Mouse (Mus musculus) splenic B cell, adult 2 months (primary cell): ENCODE results near the gene Prrt4.
A peak's percentile ranks its signal among the peaks of the same experiment; 100 is the strongest.
"Not testable (repeated sequence)": the region's sequence is repeated elsewhere in the genome, so short reads cannot be mapped to it uniquely, and the experiment has no call there.

Source experiments
- DNase-seq: peaks from one replicate; pipeline ENCODE4 v3.0.0-alpha.2; 2011; ENCODE audit warnings: low read depth, low spot score
- H3K27me3 ChIP-seq: 2 replicates; pipeline ENCODE4 v1.6.1; 2012; ENCODE audit warnings: mild to moderate bottlenecking, low read length, moderate library complexity, mixed read lengths; ENCODE audit not compliant: control insufficient read depth, poor library complexity, insufficient read depth, severe bottlenecking
- H3K36me3 ChIP-seq: 2 replicates; pipeline ENCODE4 v1.6.1; 2012; ENCODE audit warnings: mild to moderate bottlenecking, low read length, moderate library complexity, mixed read lengths; ENCODE audit not compliant: control insufficient read depth, poor library complexity, insufficient read depth, severe bottlenecking

The Prrt4 gene

DNA sequence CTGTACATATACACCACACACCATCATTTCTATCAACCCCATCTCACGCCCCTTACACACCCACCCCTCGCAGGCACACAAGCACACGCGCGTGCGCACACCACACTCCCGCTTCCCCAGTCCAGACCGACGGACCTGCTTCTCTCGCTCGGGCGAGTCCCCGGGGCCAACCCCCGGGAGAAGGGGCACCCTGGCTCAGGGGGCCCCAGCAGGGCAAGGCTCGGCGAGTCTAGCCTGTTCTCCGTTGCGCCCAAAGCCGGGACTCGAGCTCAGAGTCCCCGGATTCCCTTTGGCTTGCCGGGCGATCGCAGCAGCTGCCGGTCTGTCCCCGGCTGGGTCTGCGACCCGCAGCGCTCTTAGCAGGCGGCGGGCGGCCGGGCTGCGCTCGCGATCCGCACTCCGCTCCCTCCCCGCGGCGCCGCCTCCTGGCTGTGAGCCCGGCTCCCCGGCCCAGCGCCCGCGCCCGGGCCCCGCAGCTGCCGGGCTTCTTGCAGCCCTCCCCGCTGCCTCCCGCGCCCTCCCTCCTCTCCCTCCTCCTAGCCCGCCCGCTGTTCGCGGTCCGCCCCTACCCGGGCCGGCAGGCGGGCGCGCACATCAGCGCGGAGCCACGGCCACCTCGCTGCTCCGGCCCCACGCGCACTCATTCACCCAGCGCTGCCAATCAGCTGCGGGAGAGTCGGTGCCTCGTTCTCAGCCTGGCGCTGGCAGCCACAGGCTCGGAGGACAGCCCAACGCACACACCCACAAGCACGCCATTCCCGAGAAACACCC is at the start of gene Prrt4:
Prrt4 (minus strand) TSS at position 697 of the 771 bp plus-strand sequence.
- Histone ChIP-seq H3K27me3 (no peaks in the 10 kb centered on the region), H3K36me3 (no peaks in the 10 kb centered on the region)
- DNase-seq: no peak

DNA sequence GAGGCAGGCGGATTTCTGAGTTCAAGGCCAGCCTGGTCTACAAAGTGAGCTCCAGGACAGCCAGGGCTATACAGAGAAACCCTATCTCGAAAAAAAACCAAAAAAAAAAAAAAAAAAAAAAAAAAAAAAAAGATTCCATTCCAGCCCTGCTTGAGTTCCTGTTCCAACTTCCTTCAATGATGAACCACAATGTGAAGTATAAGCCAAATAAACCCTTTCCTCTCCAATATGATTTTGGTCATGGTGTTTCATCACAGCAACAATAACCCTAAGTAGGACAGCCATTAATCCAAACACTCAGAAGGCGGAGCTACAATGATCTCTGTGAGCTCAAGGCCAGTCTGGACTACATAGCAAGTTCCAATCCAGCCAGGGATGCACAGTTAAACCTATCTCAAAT is 38.3 kb upstream of the Prrt4 start:
- not testable (repeated sequence) for DNase-seq, H3K36me3 ChIP-seq, H3K27me3 ChIP-seq

DNA sequence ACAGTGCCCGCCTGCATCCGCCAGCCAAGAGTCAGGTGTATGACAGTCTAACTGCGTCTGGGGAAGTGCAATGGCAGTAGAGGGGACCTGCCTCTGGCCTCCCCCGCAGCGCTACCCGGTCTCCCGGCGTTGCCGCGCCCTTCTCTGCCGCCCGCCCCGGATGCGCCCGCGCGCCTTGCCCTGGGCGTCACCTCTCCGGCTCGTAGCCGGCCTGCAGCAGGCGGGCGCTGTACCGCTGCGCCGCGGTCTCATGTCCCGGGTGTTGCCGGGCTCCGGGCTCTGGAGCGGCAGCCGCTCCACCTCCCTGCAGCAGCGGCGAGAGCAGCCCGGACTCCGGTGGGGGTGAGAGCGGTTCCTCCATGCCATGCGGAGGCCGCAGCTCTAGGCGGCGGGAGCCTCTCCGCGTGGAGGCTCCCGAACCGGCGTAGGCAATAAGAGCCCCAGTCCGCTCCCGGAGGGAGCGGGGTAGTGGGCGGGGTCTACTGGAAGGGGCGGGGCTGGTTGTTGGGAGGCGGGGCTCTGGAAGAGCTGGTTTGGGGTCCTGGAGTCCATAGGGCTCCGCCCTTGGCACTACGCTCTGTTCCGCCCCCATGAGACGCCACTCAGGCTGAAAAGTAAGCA is 36.6 kb upstream of the Prrt4 start, which contains the start of gene Impdh1:
Impdh1 (minus strand) TSS at position 484 of the 621 bp plus-strand sequence.
- peak; percentile 84 for DNase-seq
- no peaks in the 10 kb centered on the region for H3K36me3 ChIP-seq

DNA sequence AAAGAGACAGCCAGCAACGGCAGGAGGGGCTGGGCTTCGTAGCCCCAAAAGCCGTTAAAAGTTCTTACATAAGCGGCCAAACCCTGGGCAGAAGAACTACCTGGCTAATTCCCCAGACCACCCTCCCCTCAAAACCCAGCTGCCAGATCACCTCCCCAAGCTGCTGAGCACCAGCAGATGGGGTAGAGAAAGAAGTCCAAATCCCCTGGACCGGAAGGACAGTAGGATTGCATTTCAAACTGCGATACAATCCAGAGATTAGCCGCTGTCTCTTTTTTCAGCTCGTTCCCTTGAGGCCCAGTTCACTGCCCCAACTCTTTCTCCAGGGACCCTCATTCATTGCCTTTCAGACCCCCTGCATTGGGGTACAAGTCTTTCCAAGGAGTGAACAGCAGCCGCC is 35.8 kb upstream of the Prrt4 start:
- DNase-seq: no peak
- H3K36me3 ChIP-seq: no peaks in the 10 kb centered on the region

More for the DNA sequence above, 36.6 kb upstream of the Prrt4 start, which contains the start of gene Impdh1:
- no peaks in the 10 kb centered on the region for H3K27me3 ChIP-seq

DNA sequence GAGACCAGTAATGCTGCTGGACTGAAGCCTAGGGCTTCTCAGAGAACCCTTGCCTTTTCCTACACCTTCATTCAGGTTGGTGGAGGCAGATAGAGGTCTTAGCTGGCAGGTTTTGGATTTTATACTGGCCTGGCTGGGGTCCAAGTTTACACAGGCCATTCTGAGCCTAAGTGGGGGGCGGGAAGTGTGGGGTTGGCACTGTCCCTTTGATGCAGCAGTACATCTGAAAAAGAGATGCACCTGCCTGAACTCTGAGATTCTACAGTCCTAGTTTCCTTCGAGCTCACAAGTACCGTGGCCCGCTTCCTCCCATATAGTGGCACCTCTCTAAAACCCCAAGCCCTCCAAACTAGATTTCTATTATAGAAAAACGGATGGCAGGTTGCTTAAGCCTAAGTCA is 35.4 kb upstream of the Prrt4 start:
- DNase-seq: no peak
- Histone ChIP-seq H3K27me3 (no peaks in the 10 kb centered on the region), H3K36me3 (no peaks in the 10 kb centered on the region)

More for the DNA sequence above, 35.8 kb upstream of the Prrt4 start:
- no peaks in the 10 kb centered on the region for H3K27me3 ChIP-seq

DNA sequence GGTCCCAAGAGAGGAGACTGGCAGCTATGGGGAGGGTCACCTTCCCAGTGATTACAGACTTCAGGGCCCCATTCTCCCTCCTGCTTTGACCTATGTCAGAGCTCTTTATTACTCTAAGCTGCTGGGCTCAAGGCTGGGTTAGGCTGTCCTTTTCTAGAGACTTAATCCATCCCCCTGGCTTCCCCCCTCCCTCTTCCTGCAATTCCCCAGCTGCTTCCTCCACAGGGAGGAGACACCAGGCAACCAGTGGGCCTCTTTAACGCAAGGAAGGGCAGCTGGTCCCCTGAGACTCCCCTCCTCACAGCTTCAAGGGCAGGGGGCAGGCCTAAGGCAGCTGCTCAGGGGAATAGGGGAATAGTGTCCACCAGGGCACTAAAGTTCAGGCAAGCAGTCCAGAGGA is 34.9 kb upstream of the Prrt4 start:
- DNase-seq: peak; percentile 29
- Histone ChIP-seq H3K36me3 (no peaks in the 10 kb centered on the region), H3K27me3 (no peaks in the 10 kb centered on the region)

DNA sequence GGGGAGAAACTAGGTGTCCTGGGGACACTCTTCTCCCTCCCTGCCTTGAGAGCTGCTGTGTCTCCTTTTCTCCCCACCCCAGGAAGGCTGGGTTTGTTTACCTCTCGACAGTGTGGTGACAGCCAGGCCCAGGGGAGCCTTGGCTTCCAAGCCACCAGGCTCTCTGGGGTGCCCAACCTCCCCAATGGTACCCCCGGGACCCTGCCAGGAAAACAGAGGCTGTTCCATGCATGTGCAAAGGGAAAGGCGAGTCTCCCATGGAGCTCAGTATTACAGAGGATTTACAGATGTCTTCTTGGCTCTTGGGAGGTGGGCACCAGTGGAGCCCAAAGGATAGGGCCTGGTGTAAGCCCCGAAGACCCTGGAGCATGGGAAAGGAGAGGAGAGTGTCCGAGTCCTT is 34.1 kb upstream of the Prrt4 start:
- Histone ChIP-seq H3K36me3 (no peaks in the 10 kb centered on the region), H3K27me3 (no peaks in the 10 kb centered on the region)
- DNase-seq: no peak

DNA sequence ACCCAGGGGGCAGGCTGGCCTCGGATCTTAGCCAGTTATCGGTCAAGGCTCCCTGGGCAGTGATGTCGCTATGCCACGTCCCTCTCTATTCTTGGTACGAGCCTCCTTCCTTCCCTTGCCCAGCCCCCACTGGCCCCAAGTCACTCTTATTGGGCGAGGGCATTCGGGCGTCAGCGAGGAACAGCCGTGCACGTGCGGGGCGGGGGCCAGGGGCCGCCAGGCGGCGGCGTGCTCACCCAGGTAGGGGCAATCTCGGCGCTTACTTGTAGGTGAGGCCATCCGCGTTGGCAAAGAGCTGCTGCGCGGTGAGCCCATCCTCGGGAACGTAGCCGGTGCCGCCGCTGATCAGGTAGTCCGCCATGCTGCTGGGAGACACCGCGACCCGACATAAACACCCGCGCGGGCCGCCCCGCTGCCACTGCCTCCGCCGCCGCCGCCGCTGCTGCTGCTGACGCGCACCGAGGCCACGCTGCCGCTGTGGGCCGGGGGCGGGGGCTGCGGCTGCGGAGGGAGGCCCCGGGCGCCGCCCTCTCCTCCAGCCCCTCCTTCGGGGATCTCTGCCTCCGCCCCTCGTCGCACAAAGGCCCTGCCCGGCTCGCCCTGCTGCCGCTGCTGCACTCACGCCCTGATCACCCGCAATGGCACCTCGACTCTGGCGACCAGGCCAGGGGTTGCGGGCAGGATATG is 32.6 kb upstream of the Prrt4 start:
- DNase-seq: peak; percentile 89
- no peaks in the 10 kb centered on the region for H3K36me3 ChIP-seq
- no peaks in the 10 kb centered on the region for H3K27me3 ChIP-seq

DNA sequence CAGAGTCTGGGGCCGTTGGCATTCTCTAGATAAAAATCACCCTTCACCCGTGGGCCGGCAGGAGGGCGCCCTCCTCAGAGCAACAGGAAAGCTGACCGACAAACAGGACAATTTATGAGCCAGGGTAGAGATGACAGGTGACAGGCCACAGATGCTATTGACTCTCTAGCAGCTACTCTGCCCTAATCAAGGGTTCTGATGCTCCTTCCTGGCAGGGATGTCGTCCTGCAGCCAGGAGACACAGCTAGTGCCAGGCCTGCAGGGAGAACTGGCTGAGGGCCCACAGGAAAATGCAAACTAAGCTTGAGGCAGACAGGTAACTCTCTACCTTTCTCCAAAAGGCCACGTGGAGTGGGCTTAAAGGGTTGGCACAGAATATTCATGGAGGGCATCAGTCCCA is 31.8 kb upstream of the Prrt4 start:
- no peak for DNase-seq
- Histone ChIP-seq H3K27me3 (no peaks in the 10 kb centered on the region), H3K36me3 (no peaks in the 10 kb centered on the region; the same call in 1 of the 2 replicates)

DNA sequence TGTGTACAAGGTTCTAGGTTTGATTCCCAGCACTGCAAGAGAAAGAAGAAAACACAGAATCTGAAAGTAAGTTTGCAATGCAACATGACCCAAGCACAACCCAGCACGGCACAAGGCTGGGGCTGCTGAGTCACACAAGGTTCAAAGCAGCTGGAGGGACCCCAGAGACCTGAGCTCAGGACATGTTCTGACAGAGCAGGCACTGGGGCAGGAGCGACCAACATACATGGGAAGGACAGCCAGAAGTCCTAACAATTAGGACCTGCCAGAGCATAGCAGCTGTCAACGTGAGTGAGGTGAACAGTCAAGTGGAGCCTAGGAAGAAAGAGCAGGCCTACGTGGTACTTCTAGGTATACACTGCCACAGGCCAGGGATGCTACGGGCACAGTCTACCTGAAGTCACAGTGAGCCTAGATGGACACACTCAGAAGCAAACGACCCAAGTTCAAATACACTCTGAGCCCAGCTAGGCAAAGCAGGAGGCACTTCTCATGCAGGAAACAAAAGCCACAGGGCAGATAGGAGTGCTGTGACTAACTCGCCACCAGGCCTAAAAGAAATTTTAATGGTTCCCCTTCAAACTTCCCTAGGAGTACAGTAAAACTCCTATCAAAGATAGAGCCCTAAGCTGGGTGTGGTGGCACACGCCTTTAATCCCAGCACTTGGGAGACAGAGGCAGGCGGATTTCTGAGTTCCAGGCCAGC is 31.0 kb upstream of the Prrt4 start:
- Histone ChIP-seq H3K36me3 (no peaks in the 10 kb centered on the region; the same call in 1 of the 2 replicates), H3K27me3 (no peaks in the 10 kb centered on the region)
- DNase-seq: no peak

DNA sequence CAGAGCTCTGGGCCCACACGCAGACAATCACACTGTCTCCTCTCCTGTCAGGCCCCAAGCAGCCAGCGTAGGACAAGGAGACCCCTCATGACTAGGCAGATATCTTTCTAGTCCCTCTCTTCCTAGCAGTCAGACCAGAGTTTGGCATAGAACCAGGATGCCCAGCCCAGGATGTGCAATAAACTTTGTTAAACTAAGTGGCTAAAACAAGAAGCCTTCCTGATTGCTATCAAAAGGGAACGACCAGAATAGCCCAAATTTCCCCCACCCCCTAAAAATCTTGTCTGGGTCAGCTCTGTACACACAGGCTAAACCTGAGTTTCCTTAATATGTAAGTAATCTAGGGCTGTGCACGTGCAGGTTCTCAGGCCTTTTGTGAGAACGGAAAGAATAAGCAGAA is 28.8 kb upstream of the Prrt4 start:
- no peaks in the 10 kb centered on the region for H3K27me3 ChIP-seq
- no peak for DNase-seq

DNA sequence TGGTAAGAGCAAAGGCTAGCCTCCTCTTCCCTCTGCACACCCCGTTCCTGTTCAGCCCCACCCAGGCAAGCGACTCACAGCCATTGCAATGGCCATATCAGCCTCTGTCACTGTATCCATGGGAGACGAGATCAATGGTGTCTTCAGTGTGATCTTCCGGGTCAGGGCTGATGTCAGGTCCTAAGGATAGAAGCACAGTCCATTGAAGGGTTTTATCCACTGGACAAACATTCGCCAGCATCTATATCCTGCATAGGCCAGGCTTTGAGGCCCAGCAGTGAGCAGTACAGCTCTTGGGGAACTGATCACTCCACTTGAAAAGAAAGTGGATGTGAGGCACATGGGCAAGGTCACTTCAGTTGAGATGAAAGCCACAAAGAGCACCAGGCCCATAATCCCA is 27.6 kb upstream of the Prrt4 start:
- DNase-seq: no peak
- Histone ChIP-seq H3K27me3 (no peaks in the 10 kb centered on the region), H3K36me3 (peaks cover 8% of the 10 kb centered on the region)

More for the DNA sequence above, 28.8 kb upstream of the Prrt4 start:
- peaks cover 4% of the 10 kb centered on the region for H3K36me3 ChIP-seq

DNA sequence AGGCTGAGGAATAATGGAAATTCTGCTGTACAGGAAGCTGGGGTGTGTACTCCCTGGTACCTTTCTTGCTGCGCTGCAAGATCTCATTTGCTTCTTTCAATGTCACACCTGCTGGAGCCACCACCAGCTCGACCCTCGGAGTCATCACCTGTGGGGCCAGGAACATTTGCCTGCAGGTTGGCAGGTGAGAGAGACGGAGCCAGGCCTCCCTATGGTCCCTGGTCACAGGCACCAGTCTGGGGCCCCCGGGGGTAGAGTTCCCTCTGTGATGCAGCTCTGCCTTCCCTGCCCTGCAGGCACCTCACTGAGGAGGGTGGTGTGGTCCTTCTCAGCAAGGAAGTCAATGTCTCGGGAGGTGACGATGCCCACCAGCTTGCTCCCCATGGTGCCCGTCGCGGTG is 26.6 kb upstream of the Prrt4 start:
- no peak for DNase-seq
- Histone ChIP-seq H3K27me3 (no peaks in the 10 kb centered on the region), H3K36me3 (peaks cover 8% of the 10 kb centered on the region)

DNA sequence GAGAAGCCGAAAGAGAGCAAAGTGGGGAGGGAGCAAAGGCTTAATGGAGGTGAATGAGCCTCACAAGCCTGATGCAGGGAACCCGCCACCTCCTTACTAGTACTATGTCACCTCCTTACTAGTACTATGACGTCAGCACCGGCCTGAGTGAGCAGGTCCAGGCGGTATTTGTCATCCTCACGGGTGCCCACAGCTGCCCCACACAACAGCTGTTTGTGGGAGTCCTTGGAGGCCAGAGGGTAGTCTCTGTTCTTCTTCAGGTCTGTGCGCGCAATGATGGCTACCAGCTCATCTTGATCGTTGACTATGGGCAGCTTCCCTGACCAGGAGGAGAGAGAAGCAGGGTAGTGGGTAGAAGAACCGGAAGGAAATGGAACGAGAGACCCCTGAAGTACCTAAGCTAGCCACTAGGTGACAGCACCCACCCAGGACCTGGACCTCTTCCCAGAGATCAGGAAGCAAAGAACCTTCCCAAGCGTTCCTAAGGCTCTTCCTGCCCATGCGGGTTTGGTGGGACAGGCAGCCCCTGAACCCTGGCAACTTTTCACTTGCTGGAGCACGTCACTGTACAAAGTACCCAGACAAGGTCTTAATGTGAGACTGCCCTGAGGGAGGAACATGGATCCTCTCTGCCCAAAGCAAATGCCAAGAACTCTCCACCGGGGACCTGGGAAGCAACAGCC is 25.7 kb upstream of the Prrt4 start:
- H3K27me3 ChIP-seq: no peaks in the 10 kb centered on the region
- peaks cover 8% of the 10 kb centered on the region for H3K36me3 ChIP-seq
- peak; percentile 51 for DNase-seq
